Comparison of ENCODE assay signal across 8 mouse cellular contexts in the genomic region with DNA sequence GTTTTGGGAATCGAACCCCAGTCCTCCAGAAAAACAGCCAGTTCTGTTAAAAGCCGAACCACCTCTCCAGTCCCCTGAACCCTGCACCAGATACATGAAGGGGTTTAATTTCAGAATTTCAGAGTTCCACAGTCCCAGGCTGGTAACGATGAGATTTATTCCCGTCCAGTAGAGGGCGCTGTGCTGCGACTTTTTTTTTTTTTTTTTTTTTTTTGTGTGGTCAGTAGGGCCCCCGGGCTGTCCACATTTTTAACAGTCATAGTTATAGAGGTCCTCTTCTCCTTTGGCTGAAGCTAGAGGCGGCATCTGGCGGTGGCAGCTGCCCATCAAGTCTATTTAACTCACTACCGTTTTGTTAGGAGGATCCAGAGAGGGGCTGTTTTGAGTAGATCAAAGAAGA. TPM values are rescaled to one million over a fixed set of nuclear protein-coding genes. Genes with fewer than 3 reads are reported as not detected.
A peak's percentile ranks its signal among the peaks of the same experiment; 100 is the strongest.
DNase-seq lines count a peak whose midpoint lies in the region; ATAC-seq and TF ChIP-seq lines count a peak whose summit lies in the region.

No protein-coding gene starts in this region.

- no peak for ATAC-seq in intestine, embryonic 14.5 days (replicated peaks; ENCODE audit: low FRiP score, low TSS enrichment, low read depth)
- ATAC-seq in intestine, embryonic 16.5 days = no peak
- no peak for ATAC-seq in hindbrain, embryonic 14.5 days (ENCODE audit: low FRiP score)

- H3K79me2 ChIP-seq in liver, adult 2 months (ENCODE audit: control insufficient read depth, insufficient read depth, low read length) = no peaks in the 10 kb centered on the region

- DNase-seq in intestine, embryonic 14.5 days (ENCODE audit: low spot score) = peak; percentile 66
- peak; percentile 36 to 42 for DNase-seq in B cell, adult 2 months
- peak; percentile 60 for DNase-seq in MN1 (ENCODE audit: low spot score)
- DNase-seq in liver, adult 2 months (ENCODE audit: extremely low read depth, low read depth, low spot score) = peak; percentile 4
- DNase-seq in frontal cortex, postnatal 25 days (ENCODE audit: low spot score in 2 of 2) = no peak
- DNase-seq in urinary bladder, postnatal 4 days (ENCODE audit: low spot score in 2 of 2) = no peak
- no peak for DNase-seq in hindbrain, embryonic 14.5 days (ENCODE audit: low spot score)

- no peaks in the 10 kb centered on the region for H3K36me3 ChIP-seq in intestine, embryonic 14.5 days (ENCODE audit: control insufficient read depth, insufficient read depth, low read length)
- H3K36me3 ChIP-seq in intestine, embryonic 16.5 days (ENCODE audit: control insufficient read depth, insufficient read depth, low read length) = no peaks in the 10 kb centered on the region
- H3K36me3 ChIP-seq in liver, adult 2 months (ENCODE audit: control insufficient read depth, insufficient read depth, low read length) = no peaks in the 10 kb centered on the region
- H3K36me3 ChIP-seq in hindbrain, embryonic 14.5 days (replicated peaks; ENCODE audit: control insufficient read depth, insufficient read depth) = no peaks in the 10 kb centered on the region

- TF ChIP-seq CTCF in liver, adult 2 months (IDR thresholded peaks at IDR 0.05; ENCODE audit: low read depth, low read length) = peak; percentile 20; the same call in 1 of the 2 replicates

- no peak overlapping the region for H3K9ac ChIP-seq in intestine, embryonic 14.5 days (ENCODE audit: low read length)
- H3K9ac ChIP-seq in intestine, embryonic 16.5 days (ENCODE audit: low read depth, low read length) = no peak overlapping the region
- no peak overlapping the region for H3K9ac ChIP-seq in liver, adult 2 months (ENCODE audit: low read depth, low read length)
- H3K9ac ChIP-seq in hindbrain, embryonic 14.5 days = no peak overlapping the region

- WGBS in intestine, embryonic 14.5 days = 21% methylated on average over 10 of the region's 10 CpGs
- WGBS in intestine, embryonic 16.5 days = 16% methylated on average over 10 of the region's 10 CpGs
- WGBS in liver, adult 2 months = 18% methylated on average over 10 of the region's 10 CpGs
- 16% methylated on average over 10 of the region's 10 CpGs for WGBS in hindbrain, embryonic 14.5 days

- no peaks in the 10 kb centered on the region for H3K9me3 ChIP-seq in intestine, embryonic 14.5 days (ENCODE audit: control insufficient read depth, low read length)
- no peaks in the 10 kb centered on the region for H3K9me3 ChIP-seq in intestine, embryonic 16.5 days (ENCODE audit: control insufficient read depth, low read length)
- no peaks in the 10 kb centered on the region for H3K9me3 ChIP-seq in hindbrain, embryonic 14.5 days (ENCODE audit: control insufficient read depth, low read length)

- H3K4me2 ChIP-seq in intestine, embryonic 14.5 days (ENCODE audit: low read length) = no peak overlapping the region
- H3K4me2 ChIP-seq in intestine, embryonic 16.5 days (ENCODE audit: low read depth, low read length) = no peak overlapping the region
- no peak overlapping the region for H3K4me2 ChIP-seq in hindbrain, embryonic 14.5 days (replicated peaks)

- TF ChIP-seq POLR2A in liver, adult 2 months (IDR thresholded peaks at IDR 0.05; ENCODE audit: extremely low read depth, insufficient read depth, low read length) = no peak

- no peak overlapping the region for H3K27ac ChIP-seq in intestine, embryonic 14.5 days (ENCODE audit: low read depth)
- no peak overlapping the region for H3K27ac ChIP-seq in intestine, embryonic 16.5 days (ENCODE audit: low read length)
- H3K27ac ChIP-seq in liver, adult 2 months (replicated peaks; ENCODE audit: insufficient read depth, low read depth, low read length) = no peak overlapping the region
- no peak overlapping the region for H3K27ac ChIP-seq in hindbrain, embryonic 14.5 days

- H3K4me3 ChIP-seq in intestine, embryonic 14.5 days (ENCODE audit: low read depth, low read length) = no peak overlapping the region
- no peak overlapping the region for H3K4me3 ChIP-seq in intestine, embryonic 16.5 days (ENCODE audit: low read length)
- no peak overlapping the region for H3K4me3 ChIP-seq in liver, adult 2 months (ENCODE audit: insufficient read depth, low read depth, low read length)
- no peak overlapping the region for H3K4me3 ChIP-seq in hindbrain, embryonic 14.5 days (replicated peaks; ENCODE audit: low read length)

- H3K27me3 ChIP-seq in intestine, embryonic 14.5 days (replicated peaks; ENCODE audit: control insufficient read depth, insufficient read depth, low read length) = no peaks in the 10 kb centered on the region
- H3K27me3 ChIP-seq in intestine, embryonic 16.5 days (replicated peaks; ENCODE audit: control insufficient read depth, insufficient read depth, low read length) = no peaks in the 10 kb centered on the region
- H3K27me3 ChIP-seq in liver, adult 2 months (ENCODE audit: control insufficient read depth, insufficient read depth, low read length) = no peaks in the 10 kb centered on the region
- H3K27me3 ChIP-seq in hindbrain, embryonic 14.5 days (ENCODE audit: control insufficient read depth, insufficient read depth, low read length) = no peaks in the 10 kb centered on the region

- 0 out of 2 replicates have a peak, but pooled peaks cover 10% of the 10 kb centered on the region for H3K4me1 ChIP-seq in intestine, embryonic 14.5 days (replicated peaks; ENCODE audit: control insufficient read depth, insufficient read depth, low read length)
- H3K4me1 ChIP-seq in intestine, embryonic 16.5 days (ENCODE audit: control insufficient read depth, insufficient read depth, low read length) = peaks cover 8% of the 10 kb centered on the region; the same call in 1 of the 2 replicates
- no peaks in the 10 kb centered on the region; the same call in 1 of the 2 replicates for H3K4me1 ChIP-seq in liver, adult 2 months (ENCODE audit: control insufficient read depth, insufficient read depth, low read length)
- H3K4me1 ChIP-seq in hindbrain, embryonic 14.5 days (replicated peaks; ENCODE audit: control insufficient read depth, insufficient read depth, low read length) = no peaks in the 10 kb centered on the region

RNA-seq across cellular contexts. Expression of a gene that starts 37.1 kb away (rescaled TPM):
- polyA plus RNA-seq in intestine, embryonic 14.5 days (2014; fragmentation: Nextera tagmentation; extraction: Ambion mirVana) = 2,568 and 2,768 TPM in 2 replicates
- polyA plus RNA-seq in intestine, embryonic 16.5 days (2015; fragmentation: Nextera tagmentation; extraction: Ambion mirVana) = 1,469 and 1,670 TPM in 2 replicates
- total RNA-seq in liver, adult 2 months (2014; rRNA removed) = 21.1 and 35.2 TPM in 2 replicates
- polyA plus RNA-seq in liver, adult 2 months (2012; rRNA removed) = 3.1 and 3.7 TPM in 2 replicates
- polyA plus RNA-seq in hindbrain, embryonic 14.5 days (2014; fragmentation: Nextera tagmentation; extraction: Ambion mirVana) = 1,104 and 1,147 TPM in 2 replicates

RNA-seq across cellular contexts. Expression of a gene that starts 43.8 kb away (rescaled TPM):
- polyA plus RNA-seq in intestine, embryonic 14.5 days (2014; fragmentation: Nextera tagmentation; extraction: Ambion mirVana) = 116 and 120 TPM in 2 replicates
- polyA plus RNA-seq in intestine, embryonic 16.5 days (2015; fragmentation: Nextera tagmentation; extraction: Ambion mirVana) = 148 and 156 TPM in 2 replicates
- 4.1 and 5.1 TPM in 2 replicates for total RNA-seq in liver, adult 2 months (2014; rRNA removed)
- 8.6 and 16.9 TPM in 2 replicates for polyA plus RNA-seq in liver, adult 2 months (2012; rRNA removed)
- polyA plus RNA-seq in hindbrain, embryonic 14.5 days (2014; fragmentation: Nextera tagmentation; extraction: Ambion mirVana) = 25.3 and 25.7 TPM in 2 replicates

Comparison
In these comparisons a context has a peak if more than half of its experiments do, and no peak if none do; other contexts are left out.
1. DNase-seq: peak in intestine, embryonic 14.5 days (single experiment), B cell, adult 2 months (2 of 2), MN1 (single experiment) and liver, adult 2 months (single experiment); none in frontal cortex, postnatal 25 days (0 of 2), urinary bladder, postnatal 4 days (0 of 2) and hindbrain, embryonic 14.5 days (single experiment).
2. RNA of a gene that starts 37.1 kb away (polyA plus RNA-seq): 2,568 to 2,768 TPM in intestine, embryonic 14.5 days, 1,469 to 1,670 TPM in intestine, embryonic 16.5 days and 1,104 to 1,147 TPM in hindbrain, embryonic 14.5 days; 3.1 to 3.7 TPM in liver, adult 2 months; every median in the first group is over 100 times any median in the second.